Mouse (Mus musculus) mammary gland, adult 2 months (tissue): ENCODE measurements around the gene Clrn3. TPM values are rescaled to one million over a fixed set of nuclear protein-coding genes. Genes with fewer than 3 reads are reported as not detected.

ENCODE experiments used
- polyA plus RNA-seq: library from polyadenylated mRNA; depleted of rRNA; stranded (reverse); fragments of >200 nt; gene quantifications from 2 replicates; pipeline ENCODE4 v1.2.3, GENCODE M21; 2012; ENCODE audit warnings: low replicate concordance; rRNA removed

Gene Clrn3
- polyA plus RNA-seq, result not detected in 2 replicates

GRCm38 (mm10) chr7:135528515-135528914 is at the start of gene Clrn3:
Clrn3 (minus strand) TSS chr7:135528654.

DNA sequence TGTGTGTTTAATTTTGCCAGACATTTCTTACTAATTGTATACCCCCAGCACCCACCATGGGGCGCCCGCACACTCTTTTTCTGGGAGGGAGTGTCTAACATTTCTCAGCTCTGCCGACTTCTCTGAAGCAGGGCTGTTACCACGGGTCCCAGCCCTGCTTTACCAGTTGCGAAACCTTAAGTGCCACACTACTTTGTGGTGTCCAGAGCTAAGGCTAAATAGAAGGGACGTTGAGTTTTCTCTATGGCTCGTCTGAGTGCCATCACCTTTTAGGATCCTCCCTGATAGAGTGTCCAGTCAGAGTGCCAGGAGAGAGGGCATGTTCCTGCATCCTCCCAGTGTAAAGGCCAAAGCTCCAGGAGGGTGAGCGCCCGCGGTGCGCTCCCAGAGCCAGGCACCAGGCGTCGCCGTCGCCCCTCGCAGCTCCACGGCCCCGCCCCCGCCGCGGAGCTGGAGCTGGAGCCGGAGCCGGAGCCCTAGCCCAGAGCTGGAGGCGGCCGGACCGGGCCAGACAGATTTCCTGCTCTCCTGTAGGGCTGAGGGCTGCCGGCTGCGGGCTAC is 9.0 kb upstream of the Clrn3 start, which contains the start of gene Ptpre:
Gene Ptpre, plus strand, starts transcription at position 141 of the 561 bp plus-strand sequence.

Other genes with a start within 250 kb of the Clrn3 start
- not detected in 2 replicates for gene Foxi2, start 118.3 kb downstream of the Clrn3 start, polyA plus RNA-seq
- 8.8 and 9.9 TPM in 2 replicates for gene Ptpre, start 8.8 kb upstream of the Clrn3 start, polyA plus RNA-seq
- gene Mki67, start 187.7 kb upstream of the Clrn3 start, polyA plus RNA-seq, result 0.62 and 0.68 TPM in 2 replicates